Mouse (Mus musculus): ENCODE measurements around the gene Ptcd3.

DNA sequence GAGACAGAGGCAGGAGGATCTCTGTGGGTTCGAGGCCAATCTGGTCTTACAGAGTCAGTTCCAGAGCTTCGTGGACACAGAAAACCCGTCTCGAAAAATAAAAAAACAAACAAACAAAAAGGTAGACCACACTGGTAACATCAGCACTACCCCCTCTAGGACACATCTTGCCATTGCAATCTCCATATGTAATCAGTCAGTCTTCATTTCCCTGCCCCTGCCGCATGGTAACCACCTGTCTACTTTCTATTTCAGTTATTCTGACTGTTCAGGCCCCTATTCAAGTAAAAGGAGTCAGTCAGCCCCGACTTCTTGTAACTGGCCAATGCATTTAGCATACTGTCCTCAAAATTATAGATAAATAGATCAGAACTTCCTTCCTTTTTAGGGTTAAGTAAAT is 1.3 kb upstream of the Ptcd3 start:
- TF ChIP-seq CTCF (IDR thresholded peaks at IDR 0.05; ENCODE audit: low read depth, low read length) (no peak), POLR2A (IDR thresholded peaks at IDR 0.05; ENCODE audit: insufficient read depth, low read length) (no peak)

All from ES-Bruce4 (cell line).